Mouse (Mus musculus): ENCODE results near the gene Dyx1c1.

Gene Dyx1c1

DNA sequence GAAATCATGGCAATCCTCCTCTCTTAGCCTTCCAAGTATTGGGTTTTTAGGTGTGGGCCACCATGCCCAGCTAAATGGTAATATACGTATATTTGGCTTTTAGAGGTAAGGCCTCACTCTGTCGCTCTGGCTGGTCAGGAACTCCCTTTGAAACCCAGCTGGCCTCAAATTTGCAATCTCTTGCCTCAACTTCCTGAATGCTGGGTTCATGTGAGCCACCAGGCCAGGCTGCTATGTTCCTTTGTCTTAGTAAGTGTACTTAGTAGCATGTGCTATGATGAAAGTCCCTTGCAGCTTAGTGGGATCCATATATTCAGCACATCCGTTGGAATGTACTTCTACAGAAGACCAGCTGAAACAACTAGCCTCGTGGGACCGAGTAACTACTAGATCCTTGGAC is 16.1 kb downstream of the Dyx1c1 start:
- no peak for DNase-seq

DNA sequence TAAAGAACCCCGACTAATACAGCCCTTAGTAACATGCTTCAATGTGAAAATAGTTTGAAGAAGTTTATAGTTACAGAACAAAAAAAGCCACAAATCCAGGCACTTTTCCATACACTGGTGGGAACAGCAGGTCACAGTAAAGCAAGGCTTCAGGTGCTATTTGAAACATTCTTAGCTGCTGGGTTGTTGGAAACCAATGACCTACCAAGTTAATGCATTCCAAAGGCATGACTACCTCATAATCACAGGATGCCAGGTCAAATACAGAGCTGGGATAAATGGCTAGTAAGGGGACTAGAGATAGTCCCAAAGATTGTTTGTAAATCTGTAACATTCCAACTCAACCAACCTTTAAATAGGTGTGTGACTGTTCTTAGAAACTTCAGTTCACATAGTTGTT is 16.7 kb downstream of the Dyx1c1 start:
- DNase-seq: no peak

DNA sequence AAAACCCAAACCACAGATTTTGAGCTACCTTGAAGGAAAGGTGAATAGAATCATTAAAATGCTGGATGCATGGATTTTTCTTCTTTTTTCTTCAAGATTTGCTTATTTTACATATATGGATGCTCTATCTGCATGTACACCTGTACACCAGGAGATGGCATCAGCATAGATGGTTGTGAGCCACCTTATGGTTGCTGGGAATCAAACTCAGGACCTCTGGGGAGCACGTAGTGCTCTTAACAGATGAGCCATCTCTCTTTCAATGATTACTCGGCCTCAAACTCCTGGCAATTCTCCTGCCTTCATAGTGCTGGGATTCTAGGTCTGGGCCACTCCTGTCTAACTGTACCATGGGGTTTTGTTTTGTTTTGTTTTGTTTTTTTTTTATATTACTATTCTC is 24.5 kb downstream of the Dyx1c1 start:
- DNase-seq: no peak

DNA sequence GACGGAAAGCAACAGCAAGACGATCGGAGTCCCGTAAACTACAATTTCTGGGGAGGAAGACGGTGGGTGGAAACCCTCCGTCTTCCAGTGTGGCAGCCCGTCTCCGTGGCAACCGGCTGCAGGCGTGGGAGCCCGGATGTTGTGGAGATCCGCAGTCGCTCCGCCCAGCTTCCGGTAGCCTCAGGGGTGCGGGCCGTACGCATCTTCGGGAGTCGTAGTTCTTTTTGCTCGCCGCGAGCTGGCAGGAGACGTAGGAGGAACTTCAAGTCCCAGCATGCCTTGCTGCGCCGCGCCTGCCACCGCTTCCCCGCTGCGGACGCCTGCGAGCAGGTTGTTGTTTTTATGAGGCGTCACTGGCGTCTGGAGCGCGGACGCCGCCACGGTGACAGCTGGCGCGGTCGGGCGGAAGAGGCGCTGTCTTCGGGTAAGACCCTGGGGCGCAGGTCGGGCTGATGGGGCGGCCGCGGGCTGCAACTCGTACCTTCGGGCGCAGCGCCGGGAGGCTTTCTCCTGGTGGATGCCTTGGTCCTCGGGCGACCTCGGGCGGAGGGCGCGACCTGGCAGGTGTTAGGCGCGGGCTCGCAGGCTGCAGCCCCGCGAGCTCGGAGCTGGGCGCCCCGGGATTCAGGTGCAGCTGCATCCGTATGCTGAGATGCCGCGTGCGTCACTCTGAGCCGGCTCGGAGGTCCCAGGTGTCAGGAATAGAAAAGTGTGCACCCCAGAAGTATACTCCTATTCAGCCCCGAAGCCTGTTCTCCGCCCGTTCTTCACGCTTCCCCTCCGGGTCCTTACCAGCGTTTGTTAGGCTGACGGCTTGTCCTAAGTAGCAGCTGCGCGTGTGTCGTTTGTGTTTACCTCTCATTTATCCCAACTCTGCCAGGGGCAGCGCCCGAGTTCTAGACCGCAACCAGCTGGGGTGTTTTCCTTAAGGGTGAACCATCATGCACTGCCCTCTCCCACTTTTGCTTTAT is 26.9 kb downstream of the Dyx1c1 start, which contains the start of the genes Ccpg1os and Ccpg1:
Gene Ccpg1os, minus strand, starts transcription at position 133 of the 971 bp plus-strand sequence.
Gene Ccpg1, plus strand, starts transcription at position 180 of the 971 bp plus-strand sequence.
- peak; percentile 98 for DNase-seq

DNA sequence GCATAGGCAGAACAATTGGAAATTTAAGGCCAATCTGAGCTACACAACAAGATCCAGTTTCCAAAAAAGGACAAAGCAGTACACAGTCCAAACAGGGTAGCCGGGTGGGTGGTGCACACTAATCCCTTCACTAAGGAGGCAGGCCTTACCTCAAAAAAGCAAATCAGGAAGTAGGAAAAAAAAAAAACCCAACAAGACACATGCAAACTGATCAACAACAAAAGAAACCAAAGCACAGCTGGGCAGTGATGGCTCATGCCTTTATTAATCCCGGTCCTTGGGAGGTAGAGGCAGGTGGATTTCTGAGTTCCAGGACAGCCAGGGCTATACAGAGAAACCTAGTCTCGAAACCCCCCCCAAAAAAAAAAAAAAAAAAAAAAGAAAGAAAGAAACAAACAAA is 29.1 kb downstream of the Dyx1c1 start:
- no peak for DNase-seq

DNA sequence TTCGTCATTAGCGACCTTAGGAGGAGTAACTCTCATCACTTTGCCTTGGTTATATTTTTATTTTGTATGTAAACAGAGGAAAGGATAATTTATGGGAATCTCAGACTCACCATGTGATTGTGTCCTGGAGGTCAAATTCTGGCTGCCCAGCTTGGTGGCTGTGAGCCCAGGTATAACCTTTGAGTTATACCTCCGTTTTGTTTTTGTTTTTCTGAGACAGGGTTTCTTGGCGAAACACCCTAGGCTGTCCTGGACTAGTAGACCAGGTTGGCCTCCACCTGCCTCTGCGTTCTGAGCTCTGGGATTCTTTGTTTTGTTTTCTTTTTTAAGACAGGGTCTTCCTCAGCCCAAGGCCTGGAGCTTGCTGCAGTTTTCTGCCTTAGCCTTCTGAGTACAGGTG is 30.1 kb downstream of the Dyx1c1 start:
- peak; percentile 32 for DNase-seq

DNA sequence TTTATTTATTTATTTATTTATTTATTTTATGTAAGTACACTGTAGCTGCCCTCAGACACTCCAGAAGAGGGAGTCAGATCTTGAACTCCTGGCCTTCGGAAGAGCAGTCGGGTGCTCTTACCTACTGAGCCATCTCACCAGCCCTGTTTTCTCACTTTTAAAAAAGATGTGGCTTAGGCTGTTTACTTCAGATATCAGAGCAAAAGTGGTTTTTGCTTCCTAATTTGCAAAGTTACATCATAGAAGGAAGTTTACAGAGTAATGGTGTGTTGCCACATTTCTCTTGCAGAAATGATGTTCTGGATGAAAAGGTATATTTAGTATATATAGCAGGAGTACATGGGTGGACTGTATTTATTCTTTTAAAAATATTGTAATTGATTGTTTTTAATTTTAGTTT is 32.8 kb downstream of the Dyx1c1 start:
- no peak for DNase-seq

DNA sequence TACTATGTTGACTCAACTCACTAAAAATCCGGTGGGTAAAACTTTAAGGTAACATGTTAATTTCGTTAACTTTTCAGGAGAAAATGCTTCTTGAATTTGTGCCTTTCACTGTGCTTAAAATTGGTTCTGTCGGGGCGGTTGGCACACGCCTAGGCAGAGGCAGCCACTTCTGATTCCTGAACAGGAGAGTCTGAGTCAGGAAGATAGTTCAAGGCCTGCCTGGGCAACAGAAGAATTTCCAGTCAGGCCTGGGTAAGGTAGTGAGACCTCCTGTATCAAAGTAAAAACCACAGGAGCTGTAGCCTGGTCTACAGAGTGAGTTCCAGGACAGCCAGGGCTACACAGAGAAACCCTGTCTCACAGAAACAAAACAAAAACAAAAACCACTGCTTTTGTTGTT is 34.0 kb downstream of the Dyx1c1 start:
- DNase-seq: no peak

DNA sequence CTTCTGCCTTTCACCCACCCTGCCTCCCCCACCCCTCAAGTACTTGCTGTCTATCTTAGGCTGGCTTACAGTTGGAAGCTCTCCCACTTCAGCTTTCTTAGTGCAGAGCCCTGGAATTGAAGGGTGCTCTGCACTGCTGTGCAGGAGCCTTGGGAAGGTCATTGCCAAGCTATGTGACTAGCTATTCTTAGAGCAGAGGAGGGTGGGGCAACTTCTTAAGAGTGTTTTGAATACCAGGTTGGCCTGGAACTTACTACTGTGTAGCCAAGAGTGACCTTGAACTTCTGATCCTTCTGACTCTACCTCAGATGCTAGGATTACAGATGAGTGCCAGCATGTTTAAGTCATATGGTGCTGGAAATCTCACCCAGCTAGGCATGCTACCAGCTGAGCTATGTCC is 37.6 kb downstream of the Dyx1c1 start:
- no peak for DNase-seq

DNA sequence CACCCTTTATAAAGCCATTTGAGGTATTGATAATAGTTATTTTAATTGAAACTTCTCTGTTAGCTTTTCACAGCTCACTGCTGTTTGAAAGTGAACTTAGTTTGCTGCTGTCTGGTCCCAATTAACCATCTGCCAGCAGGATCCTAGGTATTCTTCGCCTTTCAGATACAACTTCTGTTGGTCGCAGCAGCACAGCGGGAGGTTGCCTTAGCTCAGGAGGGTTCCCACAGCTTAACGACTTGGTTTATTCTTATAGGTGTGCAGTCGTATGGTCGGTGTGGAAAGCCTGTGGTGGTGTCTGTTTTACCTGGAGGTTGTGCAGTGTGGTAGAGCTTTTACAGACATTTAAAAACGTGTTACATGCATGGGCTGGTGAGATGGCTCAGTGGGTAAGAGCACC is 38.2 kb downstream of the Dyx1c1 start:
- DNase-seq: no peak

DNA sequence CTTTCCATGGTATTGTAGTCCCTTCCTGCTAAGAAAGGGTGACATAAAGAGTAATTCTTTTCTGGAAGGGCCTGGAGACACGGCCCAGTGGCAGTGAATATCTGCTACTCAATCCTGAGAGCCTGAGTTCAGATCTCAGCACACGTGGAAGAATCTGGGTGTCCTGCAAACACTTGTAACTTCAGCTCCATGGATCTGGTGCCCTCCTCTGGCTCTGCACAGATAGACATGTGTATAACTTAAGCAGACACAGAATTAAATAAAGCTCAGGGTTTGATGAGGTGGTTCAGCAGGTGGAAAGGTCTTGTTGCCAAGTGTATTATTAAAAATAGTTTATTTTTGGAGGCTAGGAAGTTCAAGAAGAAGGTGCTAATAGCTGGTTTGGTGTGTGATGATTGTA is 41.9 kb downstream of the Dyx1c1 start:
- no peak for DNase-seq

DNA sequence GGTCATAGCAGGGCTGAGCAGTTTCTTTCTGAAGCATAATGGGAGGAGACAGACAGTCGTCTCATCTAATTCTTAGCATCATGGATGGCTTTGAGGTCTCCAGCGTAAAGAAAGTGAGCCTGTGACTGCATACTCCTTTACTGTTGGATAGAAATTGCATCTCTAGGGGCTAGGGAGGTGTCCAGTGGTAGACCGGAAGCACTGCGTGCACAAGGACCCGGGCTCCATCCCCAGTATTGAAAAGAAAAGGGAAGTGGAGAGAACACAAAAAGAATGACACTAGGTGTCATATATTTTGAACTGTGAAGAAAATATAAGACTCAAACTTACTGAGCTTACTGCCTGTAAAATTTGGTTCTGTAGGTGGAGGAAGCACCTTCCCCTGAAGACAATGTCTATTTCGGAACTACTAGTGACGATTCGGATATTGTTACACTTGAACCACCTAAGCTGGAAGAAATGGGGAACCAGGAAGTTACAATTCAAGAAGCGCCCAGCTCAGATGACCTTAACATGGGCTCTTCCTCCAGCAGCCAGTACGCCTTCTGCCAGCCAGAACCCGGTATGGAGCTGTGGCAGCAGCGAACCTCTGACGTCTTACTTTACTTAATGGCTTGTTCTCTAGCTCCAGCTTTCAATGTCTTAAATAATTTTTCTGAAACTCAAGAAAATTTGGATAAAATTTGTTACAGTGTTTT is 42.9 kb downstream of the Dyx1c1 start:
- DNase-seq: no peak

DNA sequence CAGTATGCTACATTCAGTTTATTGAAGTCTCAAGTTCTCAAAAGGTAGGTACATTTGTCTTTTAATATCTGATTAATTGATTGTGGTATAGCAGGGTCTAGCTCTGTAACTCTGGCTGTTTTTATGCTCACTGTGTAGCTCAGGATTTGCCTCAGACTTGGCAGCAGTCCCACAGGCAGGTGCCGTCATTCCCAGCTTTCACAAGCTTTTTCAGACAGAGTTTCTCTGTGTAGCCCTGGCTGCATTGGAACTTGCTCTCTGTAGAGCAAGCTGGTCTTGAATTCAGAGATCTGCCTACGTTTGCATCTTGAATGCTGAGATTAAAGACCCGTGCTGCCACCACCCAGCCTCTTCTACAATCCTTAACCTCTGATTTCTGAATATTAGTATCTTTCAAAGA is 43.6 kb downstream of the Dyx1c1 start:
- DNase-seq: no peak

DNA sequence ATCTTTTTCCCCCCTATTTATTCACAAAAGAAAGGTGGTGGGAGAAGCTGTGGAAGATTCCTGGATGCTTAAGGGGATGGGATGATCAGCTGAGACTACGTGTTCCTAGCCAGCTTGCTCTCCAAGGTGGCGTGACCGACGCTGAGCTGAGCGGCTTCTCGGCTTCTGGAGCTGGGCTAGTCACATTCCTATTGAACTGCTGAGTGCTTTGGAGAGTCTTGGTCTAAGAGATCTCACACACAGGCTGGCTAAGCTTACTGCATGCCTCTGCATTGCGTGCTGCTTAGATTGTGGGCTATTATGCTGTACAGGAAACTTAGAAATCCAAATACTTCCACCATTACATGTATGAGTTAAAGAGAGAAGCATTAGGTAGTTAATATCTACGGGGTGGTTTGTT is 45.5 kb downstream of the Dyx1c1 start:
- DNase-seq: no peak

DNA sequence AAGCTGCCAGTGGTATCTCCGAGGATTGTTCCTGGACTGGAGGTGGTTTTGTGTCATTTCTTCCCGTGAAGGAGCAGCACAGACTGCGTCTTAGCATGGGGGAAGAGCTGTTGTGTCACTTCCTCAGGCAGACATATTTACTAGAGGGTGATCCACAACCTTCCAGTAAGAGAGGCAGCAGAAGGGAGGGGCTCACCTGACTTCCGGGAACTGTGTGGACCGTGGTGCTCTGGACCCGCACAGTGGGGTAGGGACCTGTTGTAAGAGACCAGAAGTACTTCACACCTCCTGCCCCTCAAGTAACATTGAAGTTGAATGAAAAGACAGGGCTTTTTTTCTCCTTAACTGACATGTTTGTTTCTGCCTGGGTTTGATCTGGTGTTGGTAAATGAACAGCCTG is 46.5 kb downstream of the Dyx1c1 start:
- DNase-seq: no peak

DNA sequence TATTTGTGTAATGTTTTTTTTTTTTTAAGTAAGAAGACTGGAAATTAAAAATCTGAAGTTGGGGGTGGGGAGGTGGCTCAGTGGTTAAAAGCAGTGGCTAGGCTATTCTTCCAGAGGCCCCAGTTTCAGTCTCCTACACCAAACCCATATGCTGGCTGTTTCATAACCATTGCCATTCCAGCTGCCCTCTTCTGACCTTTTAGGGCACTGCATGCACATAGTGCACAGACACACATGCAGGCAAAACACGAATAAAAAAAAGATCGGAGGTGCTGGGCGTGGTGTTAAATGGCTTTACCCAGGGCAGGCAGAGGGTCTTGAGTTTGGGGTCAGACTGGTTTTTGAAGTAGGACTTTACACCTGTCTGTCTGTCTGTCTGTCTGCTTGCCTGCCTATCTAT is 47.6 kb downstream of the Dyx1c1 start:
- DNase-seq: no peak

DNA sequence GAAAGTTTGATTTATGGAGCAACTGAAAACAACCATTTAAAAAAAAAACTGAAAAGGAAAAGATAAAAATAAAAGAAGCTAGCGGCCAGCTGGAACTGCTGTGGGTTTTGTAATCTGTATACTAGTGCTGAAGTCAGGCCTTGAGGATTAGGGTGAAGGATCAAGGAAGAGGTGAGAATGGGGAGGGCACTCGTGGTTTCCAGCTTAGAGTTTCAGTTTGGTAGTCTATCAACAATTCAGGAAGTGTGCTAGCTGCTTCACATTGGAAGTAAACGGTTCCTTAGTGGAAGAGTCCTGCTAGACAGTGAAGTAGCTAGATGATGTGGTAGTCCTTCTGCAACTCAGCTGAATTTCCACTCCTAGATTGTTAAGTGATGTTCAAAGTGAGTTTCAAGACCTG is 49.8 kb downstream of the Dyx1c1 start:
- DNase-seq: no peak

DNA sequence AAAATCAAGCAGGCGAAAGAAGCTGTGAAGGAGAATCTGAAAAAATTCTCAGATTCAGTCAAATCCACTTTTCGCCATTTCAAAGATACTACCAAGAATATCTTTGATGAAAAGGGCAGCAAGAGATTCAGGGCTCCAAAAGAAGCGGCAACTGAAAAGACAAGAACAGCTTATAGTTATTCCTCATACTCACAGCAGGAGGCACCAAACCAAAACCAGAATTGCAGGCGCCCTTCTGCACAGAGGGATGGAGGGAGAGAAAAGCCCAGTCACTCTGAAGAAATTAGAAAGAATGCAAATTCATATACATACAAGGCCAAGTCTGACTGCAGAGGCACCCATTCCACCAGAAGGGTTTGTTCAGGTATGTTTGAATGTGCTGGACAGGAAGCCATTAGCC is 54.0 kb downstream of the Dyx1c1 start:
- no peak for DNase-seq

DNA sequence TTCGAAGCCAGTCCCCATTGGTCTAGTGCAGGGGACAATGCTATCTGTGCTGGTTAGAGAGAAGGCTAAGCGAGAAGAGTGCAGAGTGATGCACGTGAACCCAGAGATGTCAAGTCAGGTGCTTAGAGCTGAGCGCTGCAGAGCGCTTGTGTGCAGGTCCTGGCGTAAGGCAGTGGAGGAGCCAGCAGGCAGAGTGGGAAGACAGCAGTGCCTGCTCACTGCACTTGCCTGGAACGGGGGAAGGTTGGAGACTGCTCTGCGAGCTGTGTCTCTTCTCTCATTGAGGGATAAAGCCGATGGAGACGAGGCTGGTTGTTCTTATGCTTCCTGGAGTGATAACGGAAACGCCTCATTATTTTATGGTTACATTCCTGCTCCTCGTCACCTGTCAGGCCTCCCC is 56.1 kb downstream of the Dyx1c1 start:
- DNase-seq: no peak

DNA sequence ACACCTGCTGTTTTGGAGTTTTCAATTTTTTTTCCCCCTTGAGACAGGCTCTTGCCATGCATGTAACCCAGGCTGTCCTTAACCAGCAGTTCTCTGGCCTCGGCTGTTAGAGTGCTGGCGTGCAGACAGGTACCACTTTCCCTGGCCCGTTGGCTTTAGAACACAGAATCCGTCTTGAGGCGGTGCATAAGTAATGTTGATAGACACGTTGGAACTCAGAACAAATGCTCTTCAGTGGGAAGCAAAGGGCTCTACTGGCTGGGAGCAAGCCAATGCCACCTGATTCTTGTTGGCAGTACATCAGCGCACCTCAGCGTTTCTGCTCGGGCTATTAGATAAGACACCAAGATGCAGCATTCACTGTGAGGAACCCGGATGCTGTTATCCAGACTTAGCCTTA is 61.3 kb downstream of the Dyx1c1 start:
- no peak for DNase-seq

DNA sequence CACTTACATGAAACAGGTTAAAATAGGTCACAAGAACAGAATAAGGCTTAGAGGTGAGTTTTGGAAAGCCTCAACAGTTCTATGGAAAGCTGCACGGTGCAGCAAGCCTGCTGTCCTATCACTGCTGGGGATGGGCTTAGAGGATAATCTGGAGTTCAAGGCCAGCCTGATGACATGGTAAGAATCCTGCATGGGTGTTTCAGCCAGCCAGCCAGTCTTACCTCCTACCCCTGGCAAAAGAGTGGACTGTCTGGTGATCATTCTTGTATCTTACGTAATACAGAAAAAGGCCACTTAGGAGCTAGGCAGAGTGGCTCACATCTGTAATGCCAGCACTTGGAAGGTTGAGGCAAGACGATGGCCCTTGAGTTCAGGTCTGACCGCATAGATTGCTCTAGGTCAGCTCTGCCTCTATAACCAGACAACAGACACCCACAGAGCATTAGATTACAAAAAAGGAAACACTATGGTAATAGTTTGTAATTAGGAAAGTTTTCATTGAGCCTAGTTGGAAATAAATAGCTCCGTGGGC is 62.0 kb downstream of the Dyx1c1 start:
- DNase-seq: no peak

All from kidney, adult 11 months (tissue).